8 mouse cellular contexts compared by ENCODE assay signal in the genomic region with DNA sequence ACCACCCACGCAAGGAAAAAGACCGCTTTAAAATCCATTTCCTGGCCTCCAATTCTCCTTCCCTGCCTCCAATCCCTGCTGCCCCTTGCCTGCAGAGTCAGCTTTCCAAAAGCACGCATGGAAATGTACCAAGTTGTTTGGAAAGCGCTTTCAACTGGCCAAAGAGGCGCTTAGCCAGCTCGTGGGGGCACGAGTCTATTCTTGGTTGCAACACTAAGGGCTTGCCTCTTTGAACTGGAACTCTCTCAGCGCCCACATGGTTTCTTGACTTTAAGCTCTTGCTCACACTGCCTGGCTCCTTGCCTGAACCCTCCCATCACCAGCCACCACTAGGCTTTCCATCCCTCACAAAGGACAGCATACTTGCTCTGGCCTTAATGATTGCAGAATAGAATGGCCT. TPM values are rescaled to one million over a fixed set of nuclear protein-coding genes. Genes with fewer than 3 reads are reported as not detected.
A peak's percentile ranks its signal among the peaks of the same experiment; 100 is the strongest.
DNase-seq lines count a peak whose midpoint lies in the region; ATAC-seq and TF ChIP-seq lines count a peak whose summit lies in the region.

No protein-coding gene starts in this region.

- H3K27ac ChIP-seq in hindbrain, embryonic 10.5 days, result peak overlapping the region; percentile 64; the same call in 1 of the 2 replicates
- H3K27ac ChIP-seq in hindbrain, embryonic 11.5 days (ENCODE audit: low read depth, low read length), result no peak overlapping the region
- H3K27ac ChIP-seq in limb, embryonic 13.5 days, result no peak overlapping the region
- no peak overlapping the region for H3K27ac ChIP-seq in layer of hippocampus, adult 2 months

- H3K9ac ChIP-seq in hindbrain, embryonic 11.5 days (ENCODE audit: low read depth, low read length), result no peak overlapping the region
- 0 out of 2 replicates have a peak overlapping the region, but pooled peaks have one; percentile 48 for H3K9ac ChIP-seq in limb, embryonic 13.5 days

- peaks cover 9% of the 10 kb centered on the region; the same call in 1 of the 2 replicates for H3K27me3 ChIP-seq in hindbrain, embryonic 10.5 days (ENCODE audit: insufficient read depth, poor library complexity, severe bottlenecking)
- H3K27me3 ChIP-seq in hindbrain, embryonic 11.5 days (ENCODE audit: control insufficient read depth, insufficient read depth, low read length), result no peaks in the 10 kb centered on the region
- H3K27me3 ChIP-seq in limb, embryonic 13.5 days, result peaks cover 15% of the 10 kb centered on the region; the same call in 1 of the 2 replicates

- no peak for ATAC-seq in hindbrain, embryonic 11.5 days (ENCODE audit: low FRiP score)
- ATAC-seq in limb, embryonic 13.5 days (ENCODE audit: low FRiP score, low read depth), result no peak

- no peaks in the 10 kb centered on the region for H3K9me3 ChIP-seq in hindbrain, embryonic 10.5 days
- H3K9me3 ChIP-seq in hindbrain, embryonic 11.5 days (ENCODE audit: control insufficient read depth, low read length), result no peaks in the 10 kb centered on the region
- H3K9me3 ChIP-seq in limb, embryonic 13.5 days, result no peaks in the 10 kb centered on the region; the same call in 1 of the 2 replicates

- H3K36me3 ChIP-seq in hindbrain, embryonic 10.5 days, result no peaks in the 10 kb centered on the region
- H3K36me3 ChIP-seq in hindbrain, embryonic 11.5 days (ENCODE audit: control insufficient read depth, insufficient read depth, low read length), result no peaks in the 10 kb centered on the region
- H3K36me3 ChIP-seq in limb, embryonic 13.5 days, result no peaks in the 10 kb centered on the region

- no peak overlapping the region for H3K4me2 ChIP-seq in hindbrain, embryonic 11.5 days (replicated peaks; ENCODE audit: low read depth, low read length)
- no peak overlapping the region for H3K4me2 ChIP-seq in limb, embryonic 13.5 days (replicated peaks)

- WGBS in hindbrain, embryonic 10.5 days, result 84% methylated on average over 8 of the region's 8 CpGs
- WGBS in hindbrain, embryonic 11.5 days, result 84% methylated on average over 8 of the region's 8 CpGs
- 80% methylated on average over 8 of the region's 8 CpGs for WGBS in limb, embryonic 13.5 days

- peaks cover 22% of the 10 kb centered on the region for H3K4me1 ChIP-seq in hindbrain, embryonic 10.5 days (replicated peaks)
- no peaks in the 10 kb centered on the region for H3K4me1 ChIP-seq in hindbrain, embryonic 11.5 days (replicated peaks; ENCODE audit: control insufficient read depth, insufficient read depth, low read length)
- peaks cover 5% of the 10 kb centered on the region; the same call in 1 of the 2 replicates for H3K4me1 ChIP-seq in limb, embryonic 13.5 days

- no peak for DNase-seq in hindbrain, embryonic 10.5 days (ENCODE audit: low spot score)
- DNase-seq in hindbrain, embryonic 11.5 days (ENCODE audit: low spot score), result no peak
- peak; percentile 32 for DNase-seq in adrenal gland, adult 8-10 months
- DNase-seq in gonadal fat pad, adult 2 months (ENCODE audit: low read depth), result peak; percentile 94
- peak; percentile 65 for DNase-seq in urinary bladder, postnatal 14 days (ENCODE audit: low spot score)
- DNase-seq in thymus, postnatal 25 days, result no peak
- no peak for DNase-seq in layer of hippocampus, adult 2 months (ENCODE audit: low spot score in 2 of 2)

- TF ChIP-seq CTCF in layer of hippocampus, adult 2 months (conservative IDR thresholded peaks at IDR 0.05), result no peak

- no peak overlapping the region for H3K4me3 ChIP-seq in hindbrain, embryonic 10.5 days
- H3K4me3 ChIP-seq in hindbrain, embryonic 11.5 days (ENCODE audit: low read depth, low read length), result no peak overlapping the region
- H3K4me3 ChIP-seq in limb, embryonic 13.5 days, result no peak overlapping the region
- no peak overlapping the region for H3K4me3 ChIP-seq in layer of hippocampus, adult 2 months

RNA-seq across cellular contexts. Expression of gene Nnmt, which starts 13.2 kb away (rescaled TPM):
- polyA plus RNA-seq in hindbrain, embryonic 10.5 days (2016; fragmentation: Nextera tagmentation; extraction: Ambion mirVana), result 0.46 and 0.97 TPM in 2 replicates
- 0.81 and 1.2 TPM in 2 replicates for polyA plus RNA-seq in hindbrain, embryonic 11.5 days (2014; fragmentation: Nextera tagmentation; extraction: Ambion mirVana)
- total RNA-seq in adrenal gland, adult 8-10 months (2022), result 10 to 100 TPM; 19.8 to 41.2 (median 25.1) TPM
- 41.0 and 73.5 TPM in 2 replicates for polyA plus RNA-seq in gonadal fat pad, adult 2 months (2012; rRNA removed)
- polyA plus RNA-seq in limb, embryonic 13.5 days (2015; fragmentation: Nextera tagmentation; extraction: Ambion mirVana), result 4.7 and 5.9 TPM in 2 replicates
- 1 to 10 TPM; 1.7 to 1.9 TPM for total RNA-seq in layer of hippocampus, adult 2 months (2021)

Comparison
In these comparisons a context has a peak if more than half of its experiments do, and no peak if none do; other contexts are left out.
1. DNase-seq: peak in adrenal gland, adult 8-10 months (single experiment), gonadal fat pad, adult 2 months (single experiment) and urinary bladder, postnatal 14 days (single experiment); none in hindbrain, embryonic 10.5 days (single experiment), hindbrain, embryonic 11.5 days (single experiment), thymus, postnatal 25 days (single experiment) and layer of hippocampus, adult 2 months (0 of 2).